13 mouse cellular contexts compared by ENCODE assay signal in the genomic region with DNA sequence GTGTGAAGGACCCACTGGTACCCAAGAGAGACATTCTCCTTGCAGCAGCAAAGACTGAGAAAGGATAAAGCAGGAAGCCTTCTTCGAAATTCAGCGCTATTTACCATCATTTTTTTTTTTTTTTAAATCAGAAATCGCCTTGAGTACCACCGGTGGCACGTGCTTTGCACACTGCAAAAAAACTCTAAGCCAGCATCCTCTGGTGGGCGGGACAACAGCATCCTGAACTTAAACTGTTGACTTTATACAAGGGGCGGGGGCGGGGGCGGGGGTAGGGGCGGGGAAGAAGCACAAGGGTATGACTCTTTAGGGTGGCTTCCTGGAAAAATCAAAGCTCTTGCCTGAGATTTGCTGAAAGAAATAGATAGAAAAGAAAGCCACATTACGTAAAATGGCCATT. TPM values are rescaled to one million over a fixed set of nuclear protein-coding genes. Genes with fewer than 3 reads are reported as not detected.
DNase-seq lines count a peak whose midpoint lies in the region; ATAC-seq and TF ChIP-seq lines count a peak whose summit lies in the region.
"Had no signal": no experiment of that assay in that cellular context is flagged by ENCODE, and none has a peak within 500 bp of the region (broad histone marks: within the 10 kb centered on the region; RNA-seq: fewer than 3 reads in every experiment).

No protein-coding gene starts in this region.

- peak overlapping the region; percentile 46 for H3K4me2 ChIP-seq in heart, embryonic 14.5 days (ENCODE audit: low read length)
- peak overlapping the region; percentile 51 for H3K4me2 ChIP-seq in lung, embryonic 16.5 days (ENCODE audit: low read depth, low read length)
- H3K4me2 ChIP-seq in stomach, embryonic 14.5 days (replicated peaks; ENCODE audit: low read depth, low read length) = peak overlapping the region; percentile 40

- H3K4me3 ChIP-seq in heart, embryonic 14.5 days (ENCODE audit: control insufficient read depth in 1 of 2, insufficient read depth in 1 of 2, low read depth in 1 of 2, low read length in 2 of 2) = peak overlapping the region in 1 of 2 experiments; percentile 3; a peak in 1 of 4 replicates
- peak overlapping the region; percentile 32 for H3K4me3 ChIP-seq in lung, embryonic 16.5 days (ENCODE audit: low read length)
- H3K4me3 ChIP-seq in lung, adult 2 months (replicated peaks; ENCODE audit: extremely low read depth, low read depth, low read length) = no peak overlapping the region
- no peak overlapping the region for H3K4me3 ChIP-seq in stomach, embryonic 14.5 days (ENCODE audit: low read depth, low read length)

- no peak for TF ChIP-seq CTCF in lung, adult 2 months (IDR thresholded peaks at IDR 0.05; ENCODE audit: insufficient read depth, low read length)

- no peak overlapping the region for H3K9ac ChIP-seq in heart, embryonic 14.5 days (ENCODE audit: low read length)
- H3K9ac ChIP-seq in lung, embryonic 16.5 days (ENCODE audit: low read length) = no peak overlapping the region
- H3K9ac ChIP-seq in stomach, embryonic 14.5 days (replicated peaks; ENCODE audit: low read depth, low read length) = no peak overlapping the region
- H3K9ac ChIP-seq: liver, embryonic 14.5 days had no signal

- WGBS in heart, embryonic 14.5 days = 19% methylated on average over 11 of the region's 11 CpGs
- 14% methylated on average over 11 of the region's 11 CpGs for WGBS in lung, embryonic 16.5 days
- 19% methylated on average over 11 of the region's 11 CpGs for WGBS in lung, adult 2 months
- 14% methylated on average over 11 of the region's 11 CpGs for WGBS in stomach, embryonic 14.5 days

- intact Hi-C loops in heart, postnatal 25 days (cut with DNase I) = no loop called here

- H3K27ac ChIP-seq in heart, embryonic 14.5 days (replicated peaks in 1 of 2; ENCODE audit: control insufficient read depth in 1 of 2, insufficient read depth in 1 of 2, low read depth in 2 of 2, low read length in 2 of 2) = no peak overlapping the region
- H3K27ac ChIP-seq in lung, embryonic 16.5 days (ENCODE audit: low read length) = no peak overlapping the region
- no peak overlapping the region for H3K27ac ChIP-seq in stomach, embryonic 14.5 days (ENCODE audit: low read length)
- H3K27ac ChIP-seq: liver, embryonic 14.5 days had no signal

- no peaks in the 10 kb centered on the region for H3K4me1 ChIP-seq in heart, embryonic 14.5 days (ENCODE audit: control insufficient read depth in 2 of 2, insufficient read depth in 2 of 2, low read length in 2 of 2)
- no peaks in the 10 kb centered on the region for H3K4me1 ChIP-seq in lung, embryonic 16.5 days (replicated peaks; ENCODE audit: control insufficient read depth, insufficient read depth, low read length)
- H3K4me1 ChIP-seq in lung, adult 2 months (ENCODE audit: control insufficient read depth, insufficient read depth, low read length) = no peaks in the 10 kb centered on the region
- peaks cover 3% of the 10 kb centered on the region; the same call in 1 of the 2 replicates for H3K4me1 ChIP-seq in stomach, embryonic 14.5 days (ENCODE audit: control insufficient read depth, insufficient read depth, low read length)

- no peak for DNase-seq in heart, postnatal 25 days (ENCODE audit: low spot score)
- DNase-seq in lung, adult 2 months = no peak
- DNase-seq in layer of hippocampus, adult 18-20 months (ENCODE audit: low spot score in 2 of 2) = no peak
- DNase-seq in layer of hippocampus, postnatal 25 days (ENCODE audit: extremely low spot score in 1 of 2, low spot score in 1 of 2) = no peak
- DNase-seq: cerebellum, adult 11 months; gastrocnemius, postnatal 25 days; right cerebral cortex, postnatal 25 days; thymus, adult 18-20 months had no signal

- ATAC-seq in heart, embryonic 14.5 days (ENCODE audit: insufficient number of reproducible peaks, insufficient read depth, low FRiP score, low read depth) = no peak
- no peak for ATAC-seq in lung, embryonic 16.5 days (ENCODE audit: low read depth)
- peak; percentile 17 for ATAC-seq in inflammation-experienced regulatory T-cells, adult 6 months
- ATAC-seq in stomach, embryonic 14.5 days (ENCODE audit: insufficient number of reproducible peaks, insufficient read depth, low FRiP score, low read depth) = no peak

- no peaks in the 10 kb centered on the region for H3K27me3 ChIP-seq in heart, embryonic 14.5 days (ENCODE audit: control insufficient read depth, insufficient read depth, low read length)
- no peaks in the 10 kb centered on the region; the same call in 1 of the 2 replicates for H3K27me3 ChIP-seq in lung, embryonic 16.5 days (ENCODE audit: control insufficient read depth, insufficient read depth, low read depth, low read length)
- no peaks in the 10 kb centered on the region for H3K27me3 ChIP-seq in stomach, embryonic 14.5 days (ENCODE audit: control insufficient read depth, insufficient read depth, low read length)

- TF ChIP-seq POLR2A in lung, adult 2 months (IDR thresholded peaks at IDR 0.05; ENCODE audit: borderline replicate concordance, extremely low read depth, low read depth, low read length) = no peak

- H3K36me3 ChIP-seq in heart, embryonic 14.5 days (ENCODE audit: control insufficient read depth, insufficient read depth, low read length) = no peaks in the 10 kb centered on the region
- H3K36me3 ChIP-seq in lung, embryonic 16.5 days (ENCODE audit: control insufficient read depth, insufficient read depth, low read length) = no peaks in the 10 kb centered on the region
- no peaks in the 10 kb centered on the region for H3K36me3 ChIP-seq in stomach, embryonic 14.5 days (ENCODE audit: control insufficient read depth, insufficient read depth, low read length)

- H3K9me3 ChIP-seq in heart, embryonic 14.5 days (ENCODE audit: control insufficient read depth, low read length) = 0 out of 2 replicates have a peak, but pooled peaks cover 2% of the 10 kb centered on the region
- H3K9me3 ChIP-seq in lung, embryonic 16.5 days (ENCODE audit: control insufficient read depth, low read length) = no peaks in the 10 kb centered on the region
- no peaks in the 10 kb centered on the region for H3K9me3 ChIP-seq in stomach, embryonic 14.5 days (ENCODE audit: control insufficient read depth, low read depth, low read length)

RNA-seq across cellular contexts. Expression of a gene that starts 15.4 kb away (rescaled TPM):
- 38.0 and 40.5 TPM in 2 replicates for polyA plus RNA-seq in heart, embryonic 14.5 days (2014; fragmentation: Nextera tagmentation; extraction: Ambion mirVana)
- 10 to 100 TPM; 47.0 to 49.6 TPM for total RNA-seq in heart, postnatal 25 days (2021)
- 80.2 and 82.8 TPM in 2 replicates for polyA plus RNA-seq in lung, embryonic 16.5 days (2015; fragmentation: Nextera tagmentation; extraction: Ambion mirVana)
- polyA plus RNA-seq in lung, adult 2 months (2012; rRNA removed) = 77.3 and 92.5 TPM in 2 replicates
- 10 to 100 TPM; 41.7 to 44.3 (median 43.6) TPM for polyA plus RNA-seq in inflammation-experienced regulatory T-cells, adult 6 months (2017; shearing (Covaris generic))
- 59.7 and 60.8 TPM in 2 replicates for polyA plus RNA-seq in stomach, embryonic 14.5 days (2014; fragmentation: Nextera tagmentation; extraction: Ambion mirVana)
- 10 to 100 TPM; 18.1 to 20.3 TPM for total RNA-seq in layer of hippocampus, adult 18-20 months (2021)
- 10 to 100 TPM; 15.5 to 23.7 TPM for total RNA-seq in layer of hippocampus, postnatal 25 days (2021)

RNA-seq across cellular contexts. Expression of a gene that starts 43.3 kb away (rescaled TPM):
- polyA plus RNA-seq in heart, embryonic 14.5 days (2014; fragmentation: Nextera tagmentation; extraction: Ambion mirVana) = not detected in 2 replicates
- total RNA-seq in heart, postnatal 25 days (2021) = not detected
- polyA plus RNA-seq in lung, embryonic 16.5 days (2015; fragmentation: Nextera tagmentation; extraction: Ambion mirVana) = 0.15 and 0.24 TPM in 2 replicates
- 0.12 and 0.69 TPM in 2 replicates for polyA plus RNA-seq in lung, adult 2 months (2012; rRNA removed)
- not detected for polyA plus RNA-seq in inflammation-experienced regulatory T-cells, adult 6 months (2017; shearing (Covaris generic))
- polyA plus RNA-seq in stomach, embryonic 14.5 days (2014; fragmentation: Nextera tagmentation; extraction: Ambion mirVana) = not detected in 2 replicates
- not detected for total RNA-seq in layer of hippocampus, adult 18-20 months (2021)
- total RNA-seq in layer of hippocampus, postnatal 25 days (2021) = not detected
- polyA plus RNA-seq: liver, embryonic 14.5 days had no signal
